Mouse (Mus musculus) E14TG2a.4 (cell line): ENCODE data around the gene Pnpla5.
"Not testable (repeated sequence)": the region's sequence is repeated elsewhere in the genome, so short reads cannot be mapped to it uniquely, and the experiment has no call there.

ENCODE experiments used
- H3K27me3 ChIP-seq: 2 replicates; pipeline ENCODE4 v1.6.1; 2014; ENCODE audit warnings: low read length, control low read depth; ENCODE audit not compliant: insufficient read depth
- H3K36me3 ChIP-seq: 2 replicates; pipeline ENCODE4 v1.6.1; 2014; ENCODE audit warnings: low read length, control low read depth; ENCODE audit not compliant: insufficient read depth
- H3K4me1 ChIP-seq: replicated peaks from 2 replicates; pipeline ENCODE4 v1.6.1; 2014; ENCODE audit warnings: low read depth, low read length, control low read depth
- H3K4me3 ChIP-seq: replicated peaks from 2 replicates; pipeline ENCODE4 v1.5.1; 2014; ENCODE audit warnings: mild to moderate bottlenecking, low read length
- H3K9me3 ChIP-seq: 2 replicates; pipeline ENCODE4 v1.6.1; 2014; ENCODE audit warnings: low read length, control low read depth
- CTCF ChIP-seq: conservative IDR thresholded peaks from 2 replicates; pipeline ENCODE4 v1.5.1; 2014; ENCODE audit warnings: low read length
- NANOG ChIP-seq: IDR thresholded peaks from 2 replicates; pipeline ENCODE4 v1.6.1; 2014; ENCODE audit warnings: borderline replicate concordance, low read length, mixed read lengths
- POU5F1 ChIP-seq: IDR thresholded peaks from 2 replicates; pipeline ENCODE4 v1.6.1; 2014; ENCODE audit warnings: low read length, borderline replicate concordance

Pnpla5 gene

GRCm38 (mm10) chr15:84123075-84123474 is at the start of gene Pnpla5:
Gene Pnpla5 (minus strand): TSS chr15:84123175.
- Histone ChIP-seq H3K27me3 (peaks cover 39% of the 10 kb centered on the region), H3K9me3 (no peaks in the 10 kb centered on the region), H3K36me3 (no peaks in the 10 kb centered on the region), H3K4me1 (peaks cover 14% of the 10 kb centered on the region), H3K4me3 (no peak within 1 kb of the TSS; the same call in 1 of the 2 replicates)
- no peak for TF ChIP-seq CTCF
- TF ChIP-seq POU5F1, result no peak
- TF ChIP-seq NANOG, result no peak

- Histone ChIP-seq H3K27me3 (peaks cover 20% of the 10 kb centered on the region), H3K9me3 (no peaks in the 10 kb centered on the region), H3K36me3 (no peaks in the 10 kb centered on the region), H3K4me3 (no peak overlapping the region), H3K4me1 (peaks cover 64% of the 10 kb centered on the region)
- TF ChIP-seq POU5F1 (no peak), CTCF (no peak), NANOG (no peak)
Observed at GRCm38 (mm10) chr15:84171166-84171565, 48.2 kb upstream of the Pnpla5 start.

- Histone ChIP-seq H3K36me3 (no peaks in the 10 kb centered on the region), H3K27me3 (peaks cover 23% of the 10 kb centered on the region), H3K9me3 (no peaks in the 10 kb centered on the region), H3K4me1 (peaks cover 61% of the 10 kb centered on the region), H3K4me3 (no peak overlapping the region)
- TF ChIP-seq POU5F1, result no peak
- no peak for TF ChIP-seq NANOG
- no peak for TF ChIP-seq CTCF
Observed at GRCm38 (mm10) chr15:84169511-84169910, 46.5 kb upstream of the Pnpla5 start.

- H3K4me1 ChIP-seq, result peaks cover 52% of the 10 kb centered on the region
- H3K4me3 ChIP-seq, result peak overlapping the region; percentile 85
- H3K27me3 ChIP-seq, result peaks cover 23% of the 10 kb centered on the region
- H3K36me3 ChIP-seq, result no peaks in the 10 kb centered on the region
- no peaks in the 10 kb centered on the region for H3K9me3 ChIP-seq
- no peak for TF ChIP-seq POU5F1
- no peak for TF ChIP-seq CTCF
- TF ChIP-seq NANOG, result no peak
Observed at GRCm38 (mm10) chr15:84168170-84169161, 45.5 kb upstream of the Pnpla5 start.

- TF ChIP-seq NANOG, result no peak
- H3K4me3 ChIP-seq, result peak within 1 kb of the TSS; percentile 85
Observed at GRCm38 (mm10) chr15:84167600-84167999, 44.6 kb upstream of the Pnpla5 start, which contains the start of gene Pnpla3. Gene Pnpla3 (plus strand): TSS chr15:84167837.

GRCm38 (mm10) chr15:84166818-84167217 is 43.8 kb upstream of the Pnpla5 start:
- TF ChIP-seq CTCF, result no peak
- no peak for TF ChIP-seq NANOG
- no peak for TF ChIP-seq POU5F1
- no peak overlapping the region for H3K4me3 ChIP-seq

More at GRCm38 (mm10) chr15:84167600-84167999, 44.6 kb upstream of the Pnpla5 start, which contains the start of gene Pnpla3:
- Histone ChIP-seq H3K9me3 (no peaks in the 10 kb centered on the region), H3K4me1 (peaks cover 43% of the 10 kb centered on the region), H3K36me3 (no peaks in the 10 kb centered on the region), H3K27me3 (peaks cover 25% of the 10 kb centered on the region)

GRCm38 (mm10) chr15:84161871-84162270 is 38.9 kb upstream of the Pnpla5 start:
- TF ChIP-seq POU5F1 (no peak), CTCF (no peak), NANOG (no peak)
- peaks cover 5% of the 10 kb centered on the region; the same call in 1 of the 2 replicates for H3K4me1 ChIP-seq
- H3K9me3 ChIP-seq, result peaks cover 39% of the 10 kb centered on the region
- no peaks in the 10 kb centered on the region for H3K36me3 ChIP-seq
- H3K4me3 ChIP-seq, result no peak overlapping the region
- peaks cover 6% of the 10 kb centered on the region; the same call in 1 of the 2 replicates for H3K27me3 ChIP-seq

More at GRCm38 (mm10) chr15:84166818-84167217, 43.8 kb upstream of the Pnpla5 start:
- Histone ChIP-seq H3K36me3 (no peaks in the 10 kb centered on the region), H3K27me3 (peaks cover 26% of the 10 kb centered on the region), H3K4me1 (peaks cover 39% of the 10 kb centered on the region), H3K9me3 (peaks cover 2% of the 10 kb centered on the region)

- not testable (repeated sequence) for H3K4me1 ChIP-seq, H3K27me3 ChIP-seq, H3K4me3 ChIP-seq, H3K36me3 ChIP-seq
- H3K9me3 ChIP-seq, result peaks cover 58% of the 10 kb centered on the region
Observed at GRCm38 (mm10) chr15:84157530-84157929, 34.6 kb upstream of the Pnpla5 start.
